ENCODE assay signal across 17 mouse cellular contexts in genomic region chr10:10697497-10697896, GRCm38 (mm10). TPM values are rescaled to one million over a fixed set of nuclear protein-coding genes. Genes with fewer than 3 reads are reported as not detected.
"Had no signal": no experiment of that assay in that cellular context is flagged by ENCODE, and none has a peak within 500 bp of the region (broad histone marks: within the 10 kb centered on the region; RNA-seq: fewer than 3 reads in every experiment).

No protein-coding gene starts in this region.

- DNase-seq: kidney, adult 11 months; kidney, adult 9 months; kidney, postnatal 14 days; kidney, postnatal 4 days; liver, embryonic 13.5 days; lung, adult 2 months; lung, postnatal 14 days; lung, postnatal 4 days; midbrain, embryonic 14.5 days; thymus, postnatal 25 days had no signal

RNA-seq across cellular contexts. Expression of gene Gm10944, which starts 16.3 kb away (rescaled TPM):
- total RNA-seq: layer of hippocampus, adult 18-20 months; layer of hippocampus, postnatal 14 days; left cerebral cortex, postnatal 25 days; liver, adult 2 months; megakaryocyte progenitor cell, adult 5-6 weeks; megakaryocyte-erythroid progenitor cell, adult 5-6 weeks; midbrain, postnatal 0 days had no signal
